Mouse (Mus musculus): ENCODE measurements at regions not wholly inside any gene's neighbourhood (a gene's known extent, or its start where the extent isn't known, plus 50 kb on each side); places are given as distances from the start of the nearest gene placed in this dataset.

GRCm38 (mm10) chr8:91747174-91747859 lies 54.5 kb downstream of the Irx3 start:
- DNase-seq: no peak

- peak; percentile 37 to 59 for DNase-seq
Observed at GRCm38 (mm10) chr8:91724646-91725045, 77.2 kb downstream of the Irx3 start.

Measured in kidney, postnatal 36 days (tissue).